Mouse (Mus musculus) cerebellum, adult 2 months (tissue): Measurements from ENCODE around the gene Nin. TPM values are rescaled to one million over a fixed set of nuclear protein-coding genes. Genes with fewer than 3 reads are reported as not detected.

ENCODE experiments used
- DNase-seq, 2 experiments: peaks; one replicate each; pipeline ENCODE4 v3.0.0; 2021
- H3K27ac ChIP-seq: fragments of 200-500 bp; 2 replicates; pipeline ENCODE4 v1.5.1; 2012; ENCODE audit warnings: low read length, control low read depth, inconsistent platforms; ENCODE audit not compliant: insufficient read depth
- H3K27me3 ChIP-seq: fragments of 200-500 bp; 2 replicates; pipeline ENCODE4 v1.6.1; 2012; ENCODE audit warnings: inconsistent platforms, mild to moderate bottlenecking, low read length, moderate library complexity; ENCODE audit not compliant: control insufficient read depth, insufficient read depth
- H3K4me1 ChIP-seq: fragments of 200-500 bp; 2 replicates; pipeline ENCODE4 v1.6.1; 2011; ENCODE audit warnings: low read length; ENCODE audit not compliant: control insufficient read depth, insufficient read depth
- H3K4me3 ChIP-seq: fragments of 200-500 bp; replicated peaks from 2 replicates; pipeline ENCODE3; 2011; ENCODE audit warnings: mild to moderate bottlenecking, low read depth, low read length, control low read depth; ENCODE audit not compliant: insufficient read depth
- CTCF ChIP-seq: fragments of 200-500 bp; IDR thresholded peaks from 2 replicates; pipeline ENCODE4 v1.5.1; 2011; ENCODE audit warnings: low read depth, mild to moderate bottlenecking, control low read depth, low read length, moderate library complexity, borderline replicate concordance; ENCODE audit not compliant: insufficient read depth
- POLR2A ChIP-seq: fragments of 200-500 bp; IDR thresholded peaks from 2 replicates; pipeline ENCODE4 v1.6.1; 2011; ENCODE audit warnings: low read length, control low read depth, borderline replicate concordance; ENCODE audit not compliant: insufficient read depth
- WGBS: fragments of 180-500 bp; shearing (Covaris S2); methylation state at CpG from one replicate; pipeline ENCODE4 v1.1.7; 2018; 5-methylcytosine and 5-hydroxymethylcytosine counted together
- polyA plus RNA-seq: library from polyadenylated mRNA; depleted of rRNA; stranded (reverse); fragments of >200 nt; gene quantifications from 2 replicates; pipeline ENCODE4 v1.2.3, GENCODE M21; 2012

Nin gene
- polyA plus RNA-seq, 1 experiment = 7.2 TPM

- no peak for TF ChIP-seq CTCF
- TF ChIP-seq POLR2A = no peak
- H3K4me1 ChIP-seq = no peaks in the 10 kb centered on the region
- H3K4me3 ChIP-seq = no peak overlapping the region
- no peak for DNase-seq
- no peak overlapping the region for H3K27ac ChIP-seq
- H3K27me3 ChIP-seq = no peaks in the 10 kb centered on the region
- WGBS = 83% methylated on average over 4 of the region's 4 CpGs
Observed at GRCm38 (mm10) chr12:70088297-70088696, 25.2 kb downstream of the Nin start.

- no peak for TF ChIP-seq CTCF
- no peak for TF ChIP-seq POLR2A
- WGBS = 70% methylated on average over 3 of the region's 3 CpGs
- Histone ChIP-seq H3K4me3 (no peak overlapping the region), H3K4me1 (no peaks in the 10 kb centered on the region), H3K27ac (no peak overlapping the region), H3K27me3 (no peaks in the 10 kb centered on the region)
- no peak for DNase-seq
Observed at GRCm38 (mm10) chr12:70085351-70085750, 28.2 kb downstream of the Nin start.

GRCm38 (mm10) chr12:70084198-70084597 is 29.3 kb downstream of the Nin start:
- Histone ChIP-seq H3K27me3 (no peaks in the 10 kb centered on the region), H3K4me3 (no peak overlapping the region), H3K27ac (no peak overlapping the region), H3K4me1 (no peaks in the 10 kb centered on the region)
- TF ChIP-seq CTCF = no peak
- no peak for TF ChIP-seq POLR2A
- 93% methylated on average over 5 of the region's 5 CpGs for WGBS
- no peak for DNase-seq

DNA sequence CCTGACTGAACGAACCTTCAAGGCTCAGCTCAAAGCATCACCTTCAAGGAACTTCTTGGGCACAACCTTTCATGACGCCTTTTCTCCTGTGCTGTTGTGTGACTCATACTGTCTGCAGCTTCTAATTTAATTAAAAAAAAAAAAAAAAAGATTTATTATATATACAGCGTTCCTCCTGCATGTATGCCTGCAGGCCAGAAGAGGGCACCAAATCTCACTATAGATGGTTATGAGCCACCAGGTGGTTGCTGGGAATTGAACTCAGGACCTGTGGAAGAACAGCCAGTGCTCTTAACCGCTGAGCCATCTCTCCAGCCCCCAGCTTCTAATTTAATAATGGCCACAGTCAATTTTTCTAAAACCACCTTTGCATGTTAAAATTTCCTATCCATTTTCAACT is 29.8 kb downstream of the Nin start:
- Histone ChIP-seq H3K4me3 (no peak overlapping the region), H3K27ac (no peak overlapping the region), H3K27me3 (no peaks in the 10 kb centered on the region), H3K4me1 (no peaks in the 10 kb centered on the region)
- no peak for TF ChIP-seq POLR2A
- no peak for TF ChIP-seq CTCF
- DNase-seq = no peak
- WGBS = 92% methylated on average over 4 of the region's 4 CpGs

GRCm38 (mm10) chr12:70082935-70083532 is 30.5 kb downstream of the Nin start:
- no peak overlapping the region for H3K27ac ChIP-seq
- no peaks in the 10 kb centered on the region for H3K27me3 ChIP-seq
- no peak overlapping the region for H3K4me3 ChIP-seq
- DNase-seq = no peak
- 88% methylated on average over 3 of the region's 3 CpGs for WGBS
- no peaks in the 10 kb centered on the region for H3K4me1 ChIP-seq
- TF ChIP-seq CTCF = no peak
- TF ChIP-seq POLR2A = no peak

- no peak overlapping the region for H3K4me3 ChIP-seq
- TF ChIP-seq CTCF (no peak), POLR2A (no peak)
- no peaks in the 10 kb centered on the region; the same call in 1 of the 2 replicates for H3K4me1 ChIP-seq
- 94% methylated on average over 9 of the region's 9 CpGs for WGBS
- no peak for DNase-seq
- no peaks in the 10 kb centered on the region for H3K27me3 ChIP-seq
- no peak overlapping the region for H3K27ac ChIP-seq
Observed at GRCm38 (mm10) chr12:70082485-70082884, 31.0 kb downstream of the Nin start.

- WGBS = 94% methylated on average over 7 of the region's 7 CpGs
- DNase-seq = no peak
- no peak overlapping the region for H3K4me3 ChIP-seq
- TF ChIP-seq POLR2A = no peak
- TF ChIP-seq CTCF = no peak
- no peaks in the 10 kb centered on the region; the same call in 1 of the 2 replicates for H3K4me1 ChIP-seq
- H3K27ac ChIP-seq = no peak overlapping the region
- no peaks in the 10 kb centered on the region for H3K27me3 ChIP-seq
Observed at GRCm38 (mm10) chr12:70078471-70079025, 35.0 kb downstream of the Nin start.

- H3K4me1 ChIP-seq = no peaks in the 10 kb centered on the region; the same call in 1 of the 2 replicates
- H3K27me3 ChIP-seq = no peaks in the 10 kb centered on the region
- no peak overlapping the region for H3K4me3 ChIP-seq
- DNase-seq = no peak
- 93% methylated on average over 11 of the region's 11 CpGs for WGBS
- TF ChIP-seq CTCF = no peak
- no peak for TF ChIP-seq POLR2A
- no peak overlapping the region for H3K27ac ChIP-seq
Observed at GRCm38 (mm10) chr12:70076493-70076892, 37.0 kb downstream of the Nin start.
